Mouse (Mus musculus) ES-Bruce4 (cell line): ENCODE results near the gene Dnajc5. TPM values are rescaled to one million over a fixed set of nuclear protein-coding genes. Genes with fewer than 3 reads are reported as not detected.
"Not testable (repeated sequence)": the region's sequence is repeated elsewhere in the genome, so short reads cannot be mapped to it uniquely, and the experiment has no call there.

Experiments used
- H3K27ac ChIP-seq: 2 replicates; pipeline ENCODE4 v1.5.1; 2012; ENCODE audit warnings: low read length, inconsistent platforms; ENCODE audit not compliant: insufficient read depth
- H3K27me3 ChIP-seq: 2 replicates; pipeline ENCODE4 v1.6.1; 2012; ENCODE audit warnings: mild to moderate bottlenecking, low read length, inconsistent platforms; ENCODE audit not compliant: control insufficient read depth, poor library complexity, insufficient read depth, severe bottlenecking
- H3K36me3 ChIP-seq: 2 replicates; pipeline ENCODE4 v1.6.1; 2012; ENCODE audit warnings: inconsistent platforms, mild to moderate bottlenecking, low read length, moderate library complexity; ENCODE audit not compliant: control insufficient read depth, poor library complexity, insufficient read depth, severe bottlenecking
- H3K4me1 ChIP-seq: one replicate; pipeline ENCODE4 v1.8.1; 2011; ENCODE audit warnings: low read length; ENCODE audit not compliant: control insufficient read depth, insufficient read depth
- H3K4me3 ChIP-seq: 2 replicates; pipeline ENCODE4 v1.5.1; 2011; ENCODE audit warnings: low read depth, mild to moderate bottlenecking, low read length
- H3K9ac ChIP-seq: 2 replicates; pipeline ENCODE4 v1.6.1; 2012; ENCODE audit warnings: low read depth, mild to moderate bottlenecking, inconsistent platforms; ENCODE audit not compliant: poor library complexity, severe bottlenecking
- H3K9me3 ChIP-seq: replicated peaks from 2 replicates; pipeline ENCODE4 v1.6.1; 2012; ENCODE audit warnings: mild to moderate bottlenecking, low read length, inconsistent platforms; ENCODE audit not compliant: control insufficient read depth, poor library complexity, insufficient read depth, severe bottlenecking
- CTCF ChIP-seq: IDR thresholded peaks from one replicate; pipeline ENCODE4 v1.8.1; 2011; ENCODE audit warnings: low read depth, low read length
- EP300 ChIP-seq: IDR thresholded peaks from 2 replicates; pipeline ENCODE4 v1.6.1; 2011; ENCODE audit warnings: low read depth, low read length; ENCODE audit not compliant: insufficient read depth
- POLR2A ChIP-seq: IDR thresholded peaks from one replicate; pipeline ENCODE4 v1.8.1; 2011; ENCODE audit warnings: low read length; ENCODE audit not compliant: insufficient read depth
- polyA plus RNA-seq: library from polyadenylated mRNA; stranded (reverse); fragments of >200 nt; gene quantifications from 2 replicates; pipeline ENCODE4 v1.2.4, GENCODE M21; 2011; ENCODE audit warnings: low read depth; ENCODE audit not compliant: missing spikeins, insufficient read depth, insufficient read length

Dnajc5 gene
- polyA plus RNA-seq, 1 experiment, result 59.0 TPM

GRCm38 (mm10) chr2:181493156-181493927, 26.9 kb upstream of the Dnajc5 start, which contains the start of gene Abhd16b:
Gene Abhd16b, plus strand, starts transcription at chr2:181493206.
- Histone ChIP-seq H3K9ac (peak within 1 kb of the TSS; percentile 2; the same call in 1 of the 2 replicates), H3K27me3 (no peaks in the 10 kb centered on the region), H3K9me3 (no peaks in the 10 kb centered on the region), H3K27ac (no peak within 1 kb of the TSS), H3K36me3 (no peaks in the 10 kb centered on the region), H3K4me1 (no peaks in the 10 kb centered on the region), H3K4me3 (peak within 1 kb of the TSS; percentile 27)
- TF ChIP-seq EP300 (no peak), CTCF (no peak), POLR2A (no peak)

DNA sequence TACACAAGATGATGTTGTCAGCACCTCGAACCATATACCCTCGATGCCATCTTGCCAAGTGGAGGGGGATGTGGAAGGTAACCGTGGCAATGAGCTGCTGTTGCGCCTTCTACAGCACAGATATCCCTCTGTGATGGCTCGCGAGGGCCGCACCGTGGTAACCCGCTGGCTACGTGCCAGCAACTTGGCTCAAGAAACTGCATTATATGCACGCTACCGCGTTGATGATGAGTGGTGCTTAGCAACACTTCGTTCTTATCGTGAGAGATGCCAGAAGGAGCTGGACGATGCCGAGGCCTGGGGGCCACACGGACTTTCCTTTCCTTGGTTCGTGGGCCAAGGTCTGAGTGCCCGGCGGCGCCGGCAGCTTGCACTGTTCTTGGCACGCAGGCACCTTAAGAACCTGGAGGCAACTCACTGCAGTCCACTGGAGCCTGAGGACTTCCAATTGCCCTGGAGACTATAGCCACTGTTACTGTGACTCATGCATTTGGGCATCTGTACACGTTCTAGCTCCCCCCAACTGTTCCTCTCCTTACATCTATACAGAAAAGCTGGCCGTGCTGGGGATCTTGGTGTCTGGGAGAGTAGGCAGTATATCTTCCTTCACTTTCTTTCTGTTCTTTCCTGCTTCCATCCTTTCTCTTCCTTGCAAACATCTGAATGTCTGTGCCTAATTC, 25.9 kb upstream of the Dnajc5 start:
- Histone ChIP-seq H3K4me3 (peak overlapping the region; percentile 27), H3K9ac (no peak overlapping the region), H3K36me3 (peaks cover 2% of the 10 kb centered on the region; the same call in 1 of the 2 replicates), H3K27ac (no peak overlapping the region), H3K9me3 (no peaks in the 10 kb centered on the region), H3K27me3 (no peaks in the 10 kb centered on the region), H3K4me1 (no peaks in the 10 kb centered on the region)
- no peak for TF ChIP-seq EP300
- TF ChIP-seq POLR2A, result no peak
- TF ChIP-seq CTCF, result no peak

- not testable (repeated sequence) for H3K4me1 ChIP-seq, H3K27ac ChIP-seq, H3K9me3 ChIP-seq, H3K4me3 ChIP-seq, H3K27me3 ChIP-seq
- peak overlapping the region; percentile 20; the same call in 1 of the 2 replicates for H3K9ac ChIP-seq
- peaks cover 15% of the 10 kb centered on the region; the same call in 1 of the 2 replicates for H3K36me3 ChIP-seq
Measured at GRCm38 (mm10) chr2:181495845-181496244, 24.4 kb upstream of the Dnajc5 start.

DNA sequence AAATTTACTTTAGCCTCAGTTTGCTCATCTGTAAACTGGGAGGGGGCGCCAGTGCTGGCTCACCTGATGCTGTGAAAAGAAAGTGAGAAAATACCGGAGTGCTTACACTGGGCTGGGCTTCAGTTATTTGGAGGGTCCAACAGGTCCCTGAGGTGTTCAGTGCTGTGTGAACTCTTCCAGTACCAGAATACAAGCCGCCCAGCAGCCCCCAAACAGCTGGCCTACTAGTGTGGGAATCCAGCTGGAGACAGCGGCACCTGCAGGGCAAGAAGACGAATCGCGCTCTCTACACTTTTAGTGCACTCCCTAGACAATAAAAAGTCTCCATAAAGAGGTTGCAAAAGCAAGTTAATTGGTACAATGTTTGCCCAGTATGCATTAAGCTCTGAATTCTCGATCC, 24.0 kb upstream of the Dnajc5 start:
- peak overlapping the region; percentile 20; the same call in 1 of the 2 replicates for H3K9ac ChIP-seq

DNA sequence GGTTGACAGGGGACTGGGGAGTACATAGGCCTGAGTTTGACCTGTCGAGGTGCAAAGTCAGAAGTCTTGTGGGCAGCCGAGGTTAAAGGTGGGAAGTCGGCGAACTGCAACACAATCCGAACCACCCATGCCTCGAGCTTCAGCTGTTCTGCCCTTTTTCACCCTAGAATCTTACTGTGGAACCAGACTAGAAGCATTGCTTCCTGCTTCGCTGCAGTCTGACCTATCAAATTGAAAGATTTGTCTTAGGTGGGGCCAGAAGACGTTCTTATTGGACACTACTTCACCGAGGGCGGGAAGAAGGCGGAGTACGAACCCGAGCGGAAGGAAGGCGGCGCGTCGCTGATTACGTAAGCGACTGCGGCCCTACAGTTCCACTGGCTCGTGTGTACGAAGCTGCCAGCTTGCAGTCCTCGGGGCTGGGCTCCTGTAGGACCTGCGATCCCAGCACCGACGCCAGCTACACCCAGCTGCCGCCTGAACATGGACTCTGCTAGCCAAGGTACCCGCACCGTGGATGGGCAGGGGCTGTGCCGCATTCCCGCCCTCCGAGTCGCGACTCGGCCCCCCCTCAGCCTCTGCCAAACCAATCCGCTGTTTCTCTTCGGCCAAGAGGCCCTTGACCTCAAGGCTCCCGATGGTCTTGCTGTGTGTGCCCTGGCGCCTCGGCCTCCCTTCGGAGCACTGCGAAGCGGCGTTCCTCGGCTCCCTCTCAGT, 23.3 kb upstream of the Dnajc5 start, which contains the start of gene Tpd52l2:
Tpd52l2 (plus strand) TSS at position 312 of the 717 bp plus-strand sequence.
- H3K9ac ChIP-seq, result peak within 1 kb of the TSS; percentile 63
- TF ChIP-seq POLR2A (peak; percentile 72), CTCF (no peak), EP300 (peak; percentile 29; the same call in 1 of the 2 replicates)
- H3K36me3 ChIP-seq, result peaks cover 26% of the 10 kb centered on the region
- H3K9me3 ChIP-seq, result no peaks in the 10 kb centered on the region
- H3K4me1 ChIP-seq, result no peaks in the 10 kb centered on the region
- peak within 1 kb of the TSS; percentile 33 for H3K27ac ChIP-seq
- peak within 1 kb of the TSS; percentile 88 for H3K4me3 ChIP-seq
- H3K27me3 ChIP-seq, result no peaks in the 10 kb centered on the region

More for the DNA sequence above, 24.0 kb upstream of the Dnajc5 start:
- Histone ChIP-seq H3K4me1 (no peaks in the 10 kb centered on the region), H3K27ac (no peak overlapping the region), H3K9me3 (no peaks in the 10 kb centered on the region), H3K27me3 (no peaks in the 10 kb centered on the region), H3K4me3 (peak overlapping the region; percentile 88), H3K36me3 (peaks cover 19% of the 10 kb centered on the region)
- TF ChIP-seq EP300, result no peak
- TF ChIP-seq CTCF, result peak; percentile 52
- no peak for TF ChIP-seq POLR2A
